Mouse (Mus musculus) lung, adult 2 months (tissue): ENCODE measurements at regions not wholly inside any gene's neighbourhood (a gene's known extent, or its start where the extent isn't known, plus 50 kb on each side); places are given as distances from the start of the nearest gene placed in this dataset.

Experiments
- CTCF ChIP-seq: fragments of 200-500 bp; IDR thresholded peaks from 2 replicates; pipeline ENCODE4 v1.5.1; 2011; ENCODE audit warnings: mild to moderate bottlenecking, low read length, control low read depth; ENCODE audit not compliant: insufficient read depth
- POLR2A ChIP-seq: fragments of 200-500 bp; IDR thresholded peaks from 2 replicates; pipeline ENCODE4 v1.6.1; 2011; ENCODE audit warnings: low read depth, mild to moderate bottlenecking, control low read depth, low read length, borderline replicate concordance; ENCODE audit errors: extremely low read depth

DNA sequence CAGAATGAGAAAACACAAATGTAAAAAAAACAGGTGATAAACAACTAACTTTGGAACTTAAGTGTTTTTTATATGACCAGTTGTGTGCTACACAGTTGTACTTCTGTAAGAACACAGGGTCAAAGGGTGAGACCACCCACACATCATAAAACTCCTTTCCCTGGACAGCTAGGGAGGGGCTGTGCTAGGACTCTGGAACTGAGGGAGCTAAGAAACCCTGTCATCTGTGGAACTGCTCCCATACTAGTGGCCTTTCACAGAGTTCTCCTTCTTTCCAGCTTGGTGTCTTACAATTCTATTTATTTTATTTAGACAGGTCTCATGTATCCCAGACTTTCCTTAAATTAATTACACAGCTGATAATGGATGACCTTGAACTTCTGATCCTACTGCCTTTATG lies 640.4 kb upstream of the Nrp1 start:
- no peak for TF ChIP-seq CTCF
- no peak for TF ChIP-seq POLR2A
